Mouse (Mus musculus) C2C12 (cell line): Measurements from ENCODE around the gene Gm21992.

Experiments used
- CEBPB ChIP-seq: IDR thresholded peaks from one replicate; pipeline ENCODE4 v1.6.1; 2011; ENCODE audit warnings: low read depth, mild to moderate bottlenecking, control low read depth, moderate library complexity
- CTCF ChIP-seq: IDR thresholded peaks from one replicate; pipeline ENCODE4 v1.5.1; 2011; ENCODE audit not compliant: control insufficient read depth, insufficient read depth, insufficient read length
- MYOD1 ChIP-seq: IDR thresholded peaks from one replicate; pipeline ENCODE4 v1.6.1; 2011; ENCODE audit warnings: low read depth; ENCODE audit not compliant: control insufficient read depth, insufficient read length
- MYOG ChIP-seq: IDR thresholded peaks from one replicate; pipeline ENCODE4 v1.6.1; 2011; ENCODE audit not compliant: control insufficient read depth, insufficient read length; ENCODE audit errors: extremely low read depth
- USF1 ChIP-seq: IDR thresholded peaks from one replicate; pipeline ENCODE4 v1.6.1; 2011; ENCODE audit warnings: low read depth, mild to moderate bottlenecking, control low read depth, moderate library complexity

GRCm38 (mm10) chr19:4855470-4855820 is 44.0 kb upstream of the Gm21992 start:
- TF ChIP-seq CTCF (no peak), MYOD1 (no peak), CEBPB (no peak), MYOG (no peak), USF1 (no peak)
